Mouse (Mus musculus) hindlimb bud, embryonic 11.5 days (tissue): ENCODE results near the gene Nt5m.
"Not testable (repeated sequence)": the region's sequence is repeated elsewhere in the genome, so short reads cannot be mapped to it uniquely, and the experiment has no call there.

Experiments used
- DNase-seq: peaks from one replicate; pipeline ENCODE4 v3.0.0-alpha.2; 2012; ENCODE audit warnings: low read depth, low spot score; ENCODE audit errors: extremely low spot score

The Nt5m gene

GRCm38 (mm10) chr11:59839008-59839458, at the start of gene Nt5m:
Gene Nt5m (plus strand): TSS chr11:59839447.
- no peak for DNase-seq

DNA sequence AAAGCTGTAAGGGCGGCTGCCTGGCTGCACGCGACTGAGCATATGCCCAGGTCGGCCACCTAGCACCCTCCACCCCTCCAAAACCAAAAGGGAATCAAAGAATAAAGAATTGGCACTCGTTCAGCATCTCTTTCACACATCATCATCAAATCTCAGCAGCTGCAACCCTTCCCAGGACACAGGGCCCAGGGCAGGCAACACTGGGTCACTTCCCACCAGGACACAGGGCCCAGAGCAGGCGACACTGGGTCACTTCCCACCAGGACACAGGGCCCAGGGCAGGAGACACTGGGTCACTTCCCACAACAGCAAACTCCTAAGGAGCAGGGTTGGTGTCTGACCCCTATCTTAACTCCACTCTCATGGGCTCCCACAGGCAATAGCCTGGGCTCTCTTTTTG, 45.9 kb upstream of the Nt5m start:
- no peak for DNase-seq

DNA sequence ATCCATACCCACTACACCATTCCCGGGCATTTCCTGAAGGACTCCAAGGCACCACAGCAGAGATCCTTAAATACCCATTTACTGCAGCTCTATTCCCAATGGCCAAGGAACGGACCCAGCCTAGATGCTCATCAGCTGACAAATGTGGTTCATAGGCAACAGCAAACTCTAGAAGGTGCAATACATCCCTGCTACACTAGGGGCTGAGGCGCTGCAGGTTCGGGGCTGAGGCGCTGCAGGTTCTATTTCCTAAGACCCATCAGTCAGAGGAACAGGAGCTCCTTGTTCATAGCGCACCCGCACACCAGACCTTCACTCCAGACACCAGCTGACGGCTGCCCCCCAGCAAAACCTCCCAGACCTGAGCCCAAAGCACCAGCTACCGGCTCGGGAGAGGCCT, 38.8 kb upstream of the Nt5m start:
- DNase-seq = no peak

GRCm38 (mm10) chr11:59801881-59802280, 37.4 kb upstream of the Nt5m start:
- DNase-seq = no peak

DNA sequence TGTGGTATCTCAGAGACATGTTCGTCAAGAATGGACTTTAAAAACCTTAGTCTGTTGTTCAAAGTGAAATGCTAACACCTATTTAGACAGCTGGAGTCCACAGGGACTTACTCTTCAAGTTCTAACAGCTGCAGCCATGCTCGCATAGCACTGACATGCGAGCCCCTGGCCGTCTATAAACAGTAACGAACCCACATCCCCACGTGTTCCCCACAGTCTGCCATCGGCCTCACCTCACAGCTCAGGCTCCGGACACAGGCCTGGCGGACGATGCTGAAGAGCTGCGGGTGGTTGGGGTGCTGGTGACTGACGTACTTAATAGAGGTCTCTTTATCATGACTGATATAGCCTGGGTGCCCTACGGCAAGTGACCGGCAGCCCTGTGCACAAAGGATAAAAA, 35.7 kb upstream of the Nt5m start:
- no peak for DNase-seq

DNA sequence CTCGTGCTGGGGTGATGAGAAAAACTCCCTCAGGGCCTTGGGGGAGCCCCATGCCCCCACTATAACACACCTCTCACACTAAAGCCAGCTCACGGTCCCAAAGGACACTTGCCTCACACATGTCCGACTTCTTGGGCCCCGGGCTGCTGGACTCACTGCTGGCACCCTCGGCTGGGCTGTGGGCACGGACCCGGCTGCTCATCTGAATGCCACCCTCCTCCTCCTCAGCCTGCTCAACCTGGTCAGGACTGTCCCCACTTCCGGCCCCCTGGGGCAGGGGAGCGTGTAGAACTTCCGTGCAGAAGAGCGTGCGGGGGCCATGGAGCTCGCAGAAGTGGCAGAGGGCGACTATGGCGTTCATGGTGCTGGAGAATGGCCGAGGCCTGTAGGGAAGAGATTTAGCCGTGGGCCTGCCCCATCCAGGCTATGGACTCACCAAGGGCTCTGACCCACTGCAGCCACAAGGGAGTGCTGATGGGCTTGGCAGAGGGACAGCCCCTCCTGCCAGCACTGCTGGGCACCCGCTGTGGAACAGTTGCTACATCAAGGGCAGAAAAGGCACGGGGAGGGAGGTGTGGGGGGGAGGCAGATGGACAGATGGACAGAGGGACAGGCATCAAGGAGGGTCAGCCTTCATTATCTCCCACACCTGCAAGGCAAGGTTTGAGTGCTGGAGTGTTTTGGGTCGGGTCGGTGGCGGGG, 34.7 kb upstream of the Nt5m start:
- no peak for DNase-seq

GRCm38 (mm10) chr11:59805256-59805655, 34.0 kb upstream of the Nt5m start:
- DNase-seq = no peak

DNA sequence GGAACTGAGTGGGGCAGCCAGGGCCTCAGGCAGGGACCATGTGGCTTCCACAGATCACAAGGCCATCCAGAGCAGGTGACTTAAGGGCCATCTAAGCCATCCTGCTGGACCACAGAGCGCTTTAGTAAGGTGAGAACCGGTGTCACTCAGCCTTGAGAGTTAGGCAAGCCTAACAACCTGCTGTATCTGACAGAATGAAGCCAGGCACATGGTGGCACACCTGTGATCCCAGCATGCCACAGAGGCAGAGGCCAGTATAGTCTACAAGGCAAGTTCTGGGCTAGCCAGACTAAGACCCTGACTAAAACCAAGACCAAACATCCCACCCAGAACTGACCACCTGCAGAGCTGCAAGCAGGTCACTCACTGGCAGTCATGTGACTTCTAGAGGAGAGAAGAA, 33.6 kb upstream of the Nt5m start:
- no peak for DNase-seq

- no peak for DNase-seq
These were observed 30.9 kb upstream of the Nt5m start for GRCm38 (mm10) chr11:59808170-59808960.

- DNase-seq = no peak
These were observed 30.1 kb upstream of the Nt5m start for GRCm38 (mm10) chr11:59809071-59809669.

DNA sequence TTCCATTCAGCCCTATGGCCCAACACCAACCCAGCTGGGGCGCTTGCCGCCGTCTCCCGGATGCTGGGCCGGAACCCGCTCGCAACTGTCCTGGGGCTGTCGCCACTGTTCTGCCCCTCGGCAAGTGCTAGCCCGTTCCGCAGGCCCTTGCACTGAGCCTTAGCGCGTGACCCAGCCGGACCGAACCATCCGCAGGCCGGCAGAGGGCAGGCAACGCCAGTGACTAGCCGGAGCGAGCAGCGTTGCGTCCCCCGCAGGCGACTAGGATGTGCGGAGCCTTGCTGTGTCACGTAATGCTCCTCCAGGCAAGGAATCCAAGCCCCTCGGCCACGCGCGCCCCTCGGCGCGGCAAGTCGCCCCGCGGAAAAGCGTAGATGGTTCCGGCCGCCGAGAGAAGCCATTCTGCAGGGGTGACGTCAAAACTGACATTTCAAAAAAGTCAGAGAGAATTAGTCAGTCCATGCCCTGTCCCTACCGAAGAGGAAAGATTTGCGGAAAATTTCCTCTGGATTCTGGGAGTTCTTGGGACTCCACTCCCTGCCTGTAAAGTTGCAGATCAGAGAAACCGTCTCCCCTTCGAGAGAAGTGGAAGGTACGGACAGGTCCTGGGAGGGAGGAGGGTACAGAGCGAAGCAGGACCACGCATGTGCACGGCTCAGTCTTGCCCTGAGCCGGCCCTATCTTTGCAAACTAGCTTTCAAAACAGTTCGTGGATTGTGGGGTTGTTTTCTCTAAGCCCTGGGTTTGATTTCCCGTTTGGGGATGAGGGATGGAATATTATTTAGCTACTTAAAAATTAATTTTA, 29.4 kb upstream of the Nt5m start, which contains the start of gene Flcn:
Gene Flcn, minus strand, starts transcription at position 347 of the 805 bp plus-strand sequence.
- peak; percentile 83 for DNase-seq

DNA sequence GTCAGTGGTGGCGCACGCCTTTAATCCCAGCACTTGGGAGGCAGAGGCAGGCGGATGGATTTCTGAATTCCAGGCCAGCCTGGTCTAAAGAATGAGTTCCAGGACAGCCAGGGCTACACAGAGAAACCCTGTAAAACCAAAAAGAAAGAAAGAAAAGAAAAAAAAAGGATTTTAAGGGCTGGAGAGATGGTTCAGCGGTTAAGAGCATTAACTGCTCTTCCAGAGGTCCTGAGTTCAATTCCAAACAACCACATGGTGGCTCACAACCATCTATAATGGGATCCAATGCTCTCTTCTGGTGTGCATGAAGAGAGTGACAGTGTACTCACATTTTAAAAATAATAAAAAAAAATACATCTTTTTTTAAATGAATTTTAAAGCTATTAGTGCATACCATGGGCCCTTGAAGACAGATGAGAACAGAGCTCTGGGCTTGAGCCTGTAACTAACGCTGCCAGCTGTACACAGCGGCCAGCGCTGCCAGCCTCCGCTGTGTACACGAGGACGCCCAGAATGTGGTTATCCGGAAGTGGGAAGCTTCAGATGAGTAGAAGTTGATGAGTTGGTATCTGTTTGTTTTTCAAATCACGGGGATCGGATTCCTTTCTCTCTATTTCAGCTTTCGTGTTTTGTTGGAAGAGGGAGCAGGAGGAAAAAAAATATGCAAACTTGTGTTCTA, 28.6 kb upstream of the Nt5m start:
- DNase-seq = no peak

GRCm38 (mm10) chr11:59811211-59811610, 28.0 kb upstream of the Nt5m start:
- no peak for DNase-seq

DNA sequence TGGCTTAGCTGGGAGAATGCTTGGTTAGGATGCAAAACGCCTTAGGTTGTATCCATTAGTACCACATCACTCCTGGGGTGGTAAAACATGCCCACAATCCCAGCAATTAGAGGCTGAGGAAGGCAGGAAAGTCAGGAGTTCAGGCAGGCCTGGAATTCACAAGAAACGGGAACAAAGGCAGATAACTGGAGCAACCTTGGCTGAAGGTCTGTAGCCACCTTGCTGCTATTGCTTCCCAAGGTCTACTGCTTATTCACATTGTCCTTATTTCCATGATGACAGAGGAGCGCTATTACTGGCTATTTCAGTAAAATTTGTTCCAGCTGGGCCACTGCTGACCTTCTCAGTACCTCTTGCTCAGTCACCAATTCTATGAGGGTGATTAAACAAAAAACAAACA, 26.0 kb upstream of the Nt5m start:
- no peak for DNase-seq

DNA sequence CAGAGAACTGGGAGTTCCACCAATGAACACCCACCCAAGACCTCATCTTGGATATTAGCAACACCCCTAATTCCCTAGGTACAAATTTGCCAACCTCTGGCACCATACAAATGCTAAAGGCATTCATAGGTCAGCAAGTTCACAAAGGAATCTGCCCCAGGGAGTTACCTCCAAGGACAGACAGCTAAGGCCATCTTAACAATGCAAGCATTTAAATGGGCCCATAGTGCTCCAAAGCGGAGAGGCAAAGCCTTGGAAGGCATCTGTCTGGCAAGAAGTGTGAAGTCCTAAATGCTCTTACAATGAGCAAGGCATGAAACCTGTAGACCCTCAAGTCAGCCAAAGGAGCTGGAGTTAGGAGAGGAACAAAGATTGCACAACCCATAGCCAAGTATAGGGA, 24.9 kb upstream of the Nt5m start:
- no peak for DNase-seq

DNA sequence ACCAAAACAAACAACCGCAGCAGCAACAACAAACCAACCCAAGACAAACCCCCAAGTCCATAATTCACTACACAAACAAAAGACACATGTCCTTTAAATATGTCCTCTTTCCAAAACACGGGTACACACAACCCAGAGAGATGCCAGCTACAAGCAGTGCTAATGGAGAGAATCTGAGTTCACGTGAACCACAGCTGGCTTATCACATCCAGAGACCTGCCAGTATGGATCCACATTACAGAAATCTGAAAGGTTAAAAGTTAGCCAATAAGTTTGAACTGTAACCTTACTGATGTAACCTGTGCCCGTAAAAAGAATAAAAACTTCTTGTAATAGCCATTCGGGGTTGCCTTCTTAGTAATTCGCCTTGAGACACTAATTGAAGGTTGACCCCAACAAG, 24.3 kb upstream of the Nt5m start:
- no peak for DNase-seq

DNA sequence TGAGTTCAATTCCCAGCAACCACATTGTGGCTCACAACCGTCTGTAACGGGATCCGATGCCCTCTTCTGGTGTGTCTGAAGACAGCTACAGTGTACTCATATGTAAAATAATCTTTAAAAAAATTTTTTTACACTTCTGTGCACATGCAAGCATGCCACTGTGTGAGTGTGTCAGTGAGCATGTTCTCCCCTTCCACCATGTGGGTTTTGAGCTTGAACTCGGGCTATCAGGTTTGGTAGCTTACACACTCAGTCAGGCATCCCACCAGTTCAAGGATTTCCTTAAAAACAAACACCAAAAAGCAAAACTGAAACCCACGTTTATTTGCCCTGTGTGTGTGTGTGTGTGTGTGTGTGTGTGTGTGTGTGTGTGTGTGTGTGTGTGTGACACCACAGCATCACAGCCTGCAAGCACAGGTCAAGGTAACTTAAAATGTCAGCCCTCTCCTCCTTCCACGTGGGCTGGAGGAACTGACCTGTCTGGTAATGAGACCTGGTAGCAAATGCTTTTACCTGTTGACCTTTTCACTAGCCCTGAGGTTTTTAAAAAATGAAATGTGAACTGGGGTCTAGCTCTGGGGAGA, 23.7 kb upstream of the Nt5m start:
- DNase-seq = no peak

DNA sequence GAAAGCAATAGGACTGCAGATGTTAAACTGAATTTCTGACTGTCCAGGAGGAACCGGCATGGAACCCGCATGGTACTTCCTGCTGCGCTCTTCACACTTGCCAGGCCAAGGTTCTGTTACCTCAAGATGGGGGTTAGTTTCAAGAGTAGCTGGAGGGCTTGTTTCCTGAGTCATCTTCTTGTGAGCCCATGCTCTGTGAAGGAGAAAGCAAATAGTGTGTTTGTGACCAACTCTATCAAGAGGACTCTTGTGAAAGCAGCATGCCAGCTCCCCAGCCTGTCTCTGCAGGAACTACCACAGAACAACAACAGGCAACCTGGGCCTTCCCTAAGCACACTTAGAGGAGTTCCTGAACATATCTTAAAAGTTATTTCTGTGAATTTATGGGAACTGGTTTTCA, 21.3 kb upstream of the Nt5m start:
- no peak for DNase-seq

DNA sequence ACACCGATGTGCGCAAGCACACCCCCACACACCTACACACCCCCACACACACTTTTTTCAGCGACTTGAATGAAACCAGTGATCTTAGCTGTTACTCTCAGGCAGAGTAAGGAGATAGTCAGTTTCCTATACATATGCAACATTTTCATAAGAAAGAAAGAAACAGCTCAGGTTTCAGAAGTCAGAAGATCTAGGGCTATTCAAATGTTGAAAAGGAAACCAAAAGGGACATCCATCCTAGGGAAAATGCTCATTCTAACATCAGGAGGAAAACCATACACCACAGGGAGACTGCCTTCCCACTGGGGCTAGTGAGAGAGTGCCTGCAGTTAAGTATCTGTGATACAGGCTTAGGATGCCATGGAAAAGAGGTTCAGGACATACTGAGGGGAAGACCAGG, 17.6 kb upstream of the Nt5m start:
- DNase-seq = no peak

DNA sequence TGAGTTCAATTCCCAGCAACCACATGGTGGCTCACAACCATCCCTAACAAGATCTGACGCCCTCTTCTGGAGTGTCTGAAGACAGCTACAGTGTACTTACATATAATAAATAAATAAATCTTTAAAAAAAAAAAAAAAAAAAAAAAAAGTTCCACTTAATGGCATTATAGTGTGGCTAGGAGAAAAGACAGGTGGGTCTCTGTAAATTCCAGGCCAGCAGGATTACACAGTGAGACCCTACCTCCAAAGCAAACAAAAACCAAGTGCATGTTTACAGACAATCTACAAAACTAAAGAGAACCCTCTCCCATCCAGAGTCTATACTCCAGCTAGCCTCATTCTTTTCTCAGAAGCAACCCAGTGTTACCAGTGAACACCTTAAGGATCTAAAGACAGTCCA, 1.5 kb upstream of the Nt5m start:
- DNase-seq = not testable (repeated sequence)
